Mouse (Mus musculus): ENCODE measurements around the gene Ngdn. TPM values are rescaled to one million over a fixed set of nuclear protein-coding genes. Genes with fewer than 3 reads are reported as not detected.
"Not testable (repeated sequence)": the region's sequence is repeated elsewhere in the genome, so short reads cannot be mapped to it uniquely, and the experiment has no call there.

The Ngdn gene
- total RNA-seq, 1 experiment from 2014 or later = 34.5 TPM

GRCm38 (mm10) chr14:54999868-55000267 is 15.4 kb upstream of the Ngdn start:
- DNase-seq = not testable (repeated sequence)

GRCm38 (mm10) chr14:55000814-55001213 is 14.4 kb upstream of the Ngdn start:
- DNase-seq = no peak

- no peak for DNase-seq
These were observed 13.8 kb upstream of the Ngdn start for GRCm38 (mm10) chr14:55001446-55001845.

- peak; percentile 41 for DNase-seq
These were observed 13.1 kb upstream of the Ngdn start for GRCm38 (mm10) chr14:55001938-55002686.

GRCm38 (mm10) chr14:55002687-55003120 is 12.6 kb upstream of the Ngdn start:
- no peak for DNase-seq

- DNase-seq = peak; percentile 54
These were observed 11.1 kb upstream of the Ngdn start for GRCm38 (mm10) chr14:55003878-55004855.

GRCm38 (mm10) chr14:55005506-55005905 is 9.7 kb upstream of the Ngdn start:
- no peak for DNase-seq

GRCm38 (mm10) chr14:55005967-55006366 is 9.3 kb upstream of the Ngdn start:
- no peak for DNase-seq

GRCm38 (mm10) chr14:55006541-55006940 is 8.7 kb upstream of the Ngdn start:
- DNase-seq = no peak

- DNase-seq = no peak
These were observed 7.9 kb upstream of the Ngdn start for GRCm38 (mm10) chr14:55007120-55007908.

- no peak for DNase-seq
These were observed 6.8 kb upstream of the Ngdn start for GRCm38 (mm10) chr14:55008417-55008816.

GRCm38 (mm10) chr14:55011116-55011515 is 4.1 kb upstream of the Ngdn start:
- DNase-seq = peak; percentile 41

GRCm38 (mm10) chr14:55014591-55014990 is 663 bp upstream of the Ngdn start:
- no peak for DNase-seq

GRCm38 (mm10) chr14:55015767-55016111 is 485 bp downstream of the Ngdn start:
- DNase-seq = peak; percentile 62

- no peak for DNase-seq
These were observed 1.6 kb downstream of the Ngdn start for GRCm38 (mm10) chr14:55016876-55017275.

GRCm38 (mm10) chr14:55020394-55020793 is 5.1 kb downstream of the Ngdn start:
- DNase-seq = no peak

- DNase-seq = no peak
These were observed 7.8 kb downstream of the Ngdn start for GRCm38 (mm10) chr14:55023011-55023410.

GRCm38 (mm10) chr14:55024236-55024635 is 9.0 kb downstream of the Ngdn start:
- DNase-seq = peak; percentile 79

- no peak for DNase-seq
These were observed 10.3 kb downstream of the Ngdn start for GRCm38 (mm10) chr14:55025527-55025926.

GRCm38 (mm10) chr14:55027251-55027650 is 12.0 kb downstream of the Ngdn start:
- DNase-seq = peak; percentile 72

- DNase-seq = no peak
These were observed 12.4 kb downstream of the Ngdn start for GRCm38 (mm10) chr14:55027653-55028052.

GRCm38 (mm10) chr14:55028333-55028835 is 13.1 kb downstream of the Ngdn start:
- DNase-seq = no peak
